Mouse (Mus musculus): ENCODE results near the gene Sparc. TPM values are rescaled to one million over a fixed set of nuclear protein-coding genes. Genes with fewer than 3 reads are reported as not detected.

Gene Sparc
- polyA plus RNA-seq (2015; fragmentation: Illumina TruSeq; extraction: RNeasy Lipid Tissue Mini Kit (QIAGEN cat#74804); ENCODE audit: insufficient read depth, low read depth, low replicate concordance): 171 TPM

GRCm38 (mm10) chr11:55422978-55423377 lies at the start of gene Sparc:
Gene Sparc (minus strand): TSS chr11:55423183.

GRCm38 (mm10) chr11:55469048-55469843 lies 46.3 kb upstream of the Sparc start, which contains the start of gene G3bp1:
Gene G3bp1 (plus strand): TSS chr11:55469685.

GRCm38 (mm10) chr11:55461019-55461645 lies 38.1 kb upstream of the Sparc start, which contains the start of gene Atox1:
Gene Atox1 (minus strand): TSS chr11:55461239.

Other genes starting within 250 kb of the Sparc start
- gene Slc36a2, start 238.1 kb downstream of the Sparc start, polyA plus RNA-seq (2015; fragmentation: Illumina TruSeq; extraction: RNeasy Lipid Tissue Mini Kit (QIAGEN cat#74804); ENCODE audit: insufficient read depth, low read depth, low replicate concordance): 3.4 TPM
- gene Slc36a1, start 218.8 kb downstream of the Sparc start, polyA plus RNA-seq (2015; fragmentation: Illumina TruSeq; extraction: RNeasy Lipid Tissue Mini Kit (QIAGEN cat#74804); ENCODE audit: insufficient read depth, low read depth, low replicate concordance): 7.1 TPM
- gene Fat2, start 86.6 kb downstream of the Sparc start, polyA plus RNA-seq (2015; fragmentation: Illumina TruSeq; extraction: RNeasy Lipid Tissue Mini Kit (QIAGEN cat#74804); ENCODE audit: insufficient read depth, low read depth, low replicate concordance): 0.07 TPM
- 57.2 TPM for gene Atox1, start 38.1 kb upstream of the Sparc start, polyA plus RNA-seq (2015; fragmentation: Illumina TruSeq; extraction: RNeasy Lipid Tissue Mini Kit (QIAGEN cat#74804); ENCODE audit: insufficient read depth, low read depth, low replicate concordance)
- 7.6 TPM for gene G3bp1, start 46.5 kb upstream of the Sparc start, polyA plus RNA-seq (2015; fragmentation: Illumina TruSeq; extraction: RNeasy Lipid Tissue Mini Kit (QIAGEN cat#74804); ENCODE audit: insufficient read depth, low read depth, low replicate concordance)
- not detected for gene Glra1, start 185.0 kb upstream of the Sparc start, polyA plus RNA-seq (2015; fragmentation: Illumina TruSeq; extraction: RNeasy Lipid Tissue Mini Kit (QIAGEN cat#74804); ENCODE audit: insufficient read depth, low read depth, low replicate concordance)